Mouse (Mus musculus): ENCODE data around the gene Rab10. TPM values are rescaled to one million over a fixed set of nuclear protein-coding genes. Genes with fewer than 3 reads are reported as not detected.

Gene Rab10
- polyA plus RNA-seq (2012; rRNA removed): 21.6 and 28.2 TPM in 2 replicates

DNA sequence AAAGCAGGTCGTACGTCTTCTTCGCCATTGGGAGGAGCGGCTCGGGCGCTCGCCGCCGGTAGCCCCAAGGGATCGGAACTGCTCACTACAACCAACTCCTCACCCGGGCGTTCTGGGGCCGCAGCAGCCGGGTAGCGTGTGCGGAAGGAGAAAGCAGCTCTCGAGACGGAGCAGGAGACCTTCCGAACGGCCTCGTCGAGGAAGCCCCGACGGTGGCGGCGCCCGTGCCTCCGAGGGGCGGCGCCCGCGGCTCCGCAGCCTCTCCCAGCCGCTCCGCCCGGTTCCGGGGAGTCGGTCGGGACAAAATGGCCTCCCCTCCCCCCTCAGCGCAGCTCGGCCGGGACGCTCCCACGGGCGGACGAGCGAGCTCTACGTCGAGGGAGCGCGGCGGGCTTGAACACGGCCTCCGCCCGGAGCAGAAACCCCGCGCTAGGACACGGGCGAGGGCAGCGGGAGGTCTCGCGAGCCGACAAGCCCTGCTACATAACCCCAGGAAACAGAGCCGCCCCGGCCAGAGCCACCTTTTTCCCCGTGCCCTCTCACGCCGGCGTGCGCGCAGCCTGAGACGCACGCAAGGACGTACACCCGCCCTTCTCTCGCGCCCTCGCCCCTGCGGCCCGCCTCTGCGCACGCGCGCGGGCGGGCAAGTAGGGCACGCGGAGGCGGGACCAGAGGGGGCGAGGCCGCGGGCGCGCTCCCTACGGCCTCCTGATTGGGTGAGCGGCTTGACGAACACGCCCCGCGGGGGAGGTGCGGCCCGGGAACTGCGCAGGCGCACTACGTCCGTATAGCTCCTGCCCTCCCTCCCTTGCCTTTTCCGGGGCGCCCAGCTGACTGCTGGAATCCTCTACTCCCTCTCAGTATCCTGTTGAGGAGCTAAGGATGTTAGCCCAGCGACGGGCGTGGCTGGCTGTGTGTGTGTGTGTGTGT is at the start of gene Rab10:
Gene Rab10, minus strand, starts transcription at position 579 of the 930 bp plus-strand sequence.
- under 1% methylated on average over 109 of the region's 111 CpGs for WGBS
- peak; percentile 87 for DNase-seq (ENCODE audit: low read depth, low spot score)

DNA sequence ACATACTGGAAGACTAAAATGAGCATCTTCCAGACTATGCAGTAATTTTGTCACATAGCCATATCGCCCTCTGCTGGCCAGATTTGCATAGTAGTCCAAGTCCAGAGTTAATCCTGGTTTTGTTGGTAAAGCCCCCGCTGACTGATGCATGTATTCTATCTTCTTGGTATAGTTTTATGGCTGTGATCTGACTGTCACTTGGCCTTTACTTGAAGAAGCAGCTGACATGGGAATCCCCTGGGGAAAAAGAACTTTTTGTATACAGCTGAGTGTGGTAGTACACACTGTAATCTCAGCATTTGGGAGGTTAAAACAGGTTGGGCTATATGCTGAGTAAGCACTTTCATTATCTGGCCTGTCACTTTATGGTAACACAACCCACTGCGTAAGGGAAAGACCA is 49.5 kb upstream of the Rab10 start:
- DNase-seq (ENCODE audit: low read depth, low spot score): peak; percentile 37
- 17% methylated on average over 3 of the region's 3 CpGs for WGBS

DNA sequence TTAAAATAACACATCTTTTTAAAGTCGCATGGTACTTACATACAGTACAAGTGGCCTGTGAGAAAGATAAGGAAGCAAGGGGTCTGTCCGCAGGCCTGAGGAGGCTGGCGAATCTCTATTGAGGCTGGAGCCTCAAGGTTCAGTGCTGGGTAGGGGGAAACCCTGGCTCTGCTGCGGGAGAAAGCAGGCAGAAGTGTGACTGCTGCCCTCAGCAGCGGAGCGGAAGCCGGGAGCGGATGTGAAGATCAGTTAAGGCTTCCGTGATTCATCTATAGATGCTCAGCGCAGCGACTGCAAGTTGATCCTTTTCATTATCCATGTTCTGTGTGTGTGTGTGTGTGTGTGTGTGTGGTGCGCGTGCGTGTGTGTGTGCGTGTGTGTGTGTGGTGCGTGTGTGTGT is 47.1 kb upstream of the Rab10 start:
- WGBS: 64% methylated on average over 16 of the region's 16 CpGs
- DNase-seq (ENCODE audit: low read depth, low spot score): no peak

DNA sequence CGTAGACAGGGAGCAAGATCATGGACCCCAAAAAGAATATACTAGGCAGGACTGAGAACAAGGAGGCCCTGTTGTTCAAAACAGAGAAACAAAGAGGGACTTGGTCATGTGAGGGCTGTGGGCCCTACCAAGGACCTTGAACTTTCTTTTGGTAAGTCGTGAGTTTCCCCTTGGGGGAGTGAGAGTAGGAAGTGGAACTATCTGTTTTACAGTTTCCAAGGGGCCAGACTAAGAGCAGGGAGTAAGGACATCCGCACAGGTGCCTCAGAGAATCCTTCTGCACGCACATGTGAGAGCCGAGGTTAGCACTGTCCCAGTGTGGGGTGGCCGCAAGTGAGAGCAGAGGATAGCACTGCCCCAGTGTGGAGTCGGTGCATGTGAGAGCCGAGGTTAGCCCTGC is 45.3 kb upstream of the Rab10 start:
- DNase-seq (ENCODE audit: low read depth, low spot score): no peak
- 73% methylated on average over 8 of the region's 8 CpGs for WGBS

DNA sequence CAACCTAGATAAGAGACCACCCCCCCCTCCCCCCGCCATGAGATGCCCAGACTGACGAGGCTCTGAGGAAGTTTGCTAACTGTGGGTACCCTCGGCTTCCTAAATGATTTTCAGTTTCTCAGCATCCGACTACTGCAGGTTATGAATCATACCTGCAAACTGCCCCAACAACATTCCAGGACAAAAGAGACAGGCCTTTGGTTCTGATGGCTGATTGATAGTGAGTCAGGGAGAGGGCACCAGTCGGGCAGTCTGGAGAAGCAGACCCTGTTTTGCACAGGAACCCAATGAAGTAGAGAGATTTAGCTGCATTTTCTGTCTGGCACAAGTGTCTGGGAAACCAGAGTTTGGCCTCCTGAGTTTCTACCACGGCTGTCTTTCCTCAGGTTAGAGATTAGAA is 42.4 kb upstream of the Rab10 start:
- no peak for DNase-seq (ENCODE audit: low read depth, low spot score)
- 54% methylated on average over 6 of the region's 6 CpGs for WGBS

DNA sequence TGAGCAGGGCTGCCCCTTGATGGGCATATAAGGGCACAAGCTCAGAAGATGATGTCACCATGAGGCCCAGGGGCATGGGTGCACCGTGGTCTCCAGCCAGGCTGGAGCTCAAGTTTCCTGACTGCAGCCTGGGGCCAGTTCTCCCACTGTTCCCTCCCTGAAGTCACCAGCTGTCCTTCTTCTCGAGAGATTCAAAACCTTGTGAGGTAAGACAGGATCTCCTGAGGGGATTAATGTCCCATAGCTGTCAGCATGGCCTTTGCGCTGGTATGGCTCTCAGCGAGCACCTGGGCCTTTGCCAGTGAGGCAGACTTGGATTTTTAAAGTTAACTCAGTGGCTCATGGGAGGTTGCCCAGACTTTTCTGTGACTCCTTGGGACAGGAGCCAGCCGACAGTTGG is 40.4 kb upstream of the Rab10 start:
- WGBS: 62% methylated on average over 5 of the region's 5 CpGs
- no peak for DNase-seq (ENCODE audit: low read depth, low spot score)

DNA sequence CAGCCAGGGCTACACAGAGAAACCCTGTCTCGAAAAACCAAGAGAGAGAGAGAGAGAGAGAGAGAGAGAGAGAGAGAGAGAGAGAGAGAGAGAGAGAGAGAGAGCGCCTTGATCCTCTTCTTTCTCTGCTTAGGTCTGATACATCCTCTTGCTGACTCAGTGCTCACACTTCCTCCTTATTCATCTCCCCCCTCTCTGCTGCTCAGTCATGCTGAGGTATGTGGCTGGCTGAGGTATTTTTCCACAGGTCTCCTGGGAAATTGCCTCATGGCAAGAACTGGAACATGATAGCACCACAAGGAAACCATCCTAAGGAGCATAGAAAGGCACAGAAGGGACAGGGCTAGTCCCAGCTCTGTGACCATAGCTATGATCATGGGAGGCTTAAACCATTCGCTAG is 39.6 kb upstream of the Rab10 start:
- 79% methylated on average over 3 of the region's 3 CpGs for WGBS
- DNase-seq (ENCODE audit: low read depth, low spot score): no peak

DNA sequence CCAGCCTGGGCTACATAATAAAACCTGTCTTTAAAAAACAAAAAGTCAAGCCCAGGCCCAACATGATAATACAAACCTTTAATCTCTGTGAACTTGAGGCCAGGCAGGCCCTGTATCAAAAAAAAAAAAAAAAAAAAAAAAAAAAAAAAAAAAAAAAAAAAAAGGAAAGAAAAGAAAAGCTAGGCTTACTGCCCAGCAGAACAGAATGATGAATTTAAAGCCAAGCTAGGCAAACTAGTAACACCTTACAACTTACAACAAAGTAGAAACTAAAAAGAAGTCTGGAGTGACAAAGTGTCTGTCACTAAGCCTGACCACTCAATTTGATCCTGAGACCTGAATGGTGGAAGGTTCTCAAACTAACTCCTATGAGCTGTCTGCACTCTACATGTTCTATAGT is 37.9 kb upstream of the Rab10 start:
- DNase-seq (ENCODE audit: low read depth, low spot score): no peak

DNA sequence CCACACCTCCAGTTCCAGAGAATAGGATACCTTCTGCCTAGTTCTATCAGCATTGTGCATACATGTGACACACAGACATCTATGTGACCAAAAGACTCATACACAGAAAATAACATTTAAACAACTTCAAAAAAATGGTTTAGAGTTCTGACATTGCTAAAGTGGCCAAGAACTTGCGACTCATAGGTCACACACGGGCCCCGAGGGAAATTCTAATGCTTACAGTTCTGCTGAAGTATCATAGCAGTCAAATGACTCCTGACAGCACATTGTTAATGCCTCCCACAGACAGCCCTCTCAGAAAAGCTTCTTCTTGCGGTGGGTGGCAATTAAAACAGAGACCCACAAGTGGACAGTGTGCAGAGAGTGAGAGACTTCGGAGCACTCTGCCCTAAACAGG is 35.3 kb upstream of the Rab10 start:
- 83% methylated on average over 5 of the region's 5 CpGs for WGBS
- no peak for DNase-seq (ENCODE audit: low read depth, low spot score)

DNA sequence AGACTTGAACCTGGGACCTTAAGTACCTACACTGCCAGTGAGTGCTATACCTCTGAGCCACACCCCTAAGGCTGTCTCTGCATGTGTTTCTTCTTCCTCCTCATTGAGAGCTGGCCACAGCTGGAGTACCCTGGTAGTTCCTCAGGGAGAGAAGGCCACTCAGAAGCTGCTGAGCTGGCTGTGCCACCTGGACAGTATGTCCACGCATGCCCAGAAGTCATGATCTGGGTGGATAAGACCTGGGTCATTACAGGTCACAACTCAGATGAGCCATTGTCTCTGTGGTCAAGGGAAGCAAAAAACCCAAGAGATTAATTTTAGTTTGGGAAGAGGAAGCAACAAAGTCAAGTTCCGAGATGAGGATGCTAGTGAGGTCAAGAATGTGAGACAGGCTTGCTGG is 34.4 kb upstream of the Rab10 start:
- no peak for DNase-seq (ENCODE audit: low read depth, low spot score)
- 81% methylated on average over 2 of the region's 2 CpGs for WGBS

DNA sequence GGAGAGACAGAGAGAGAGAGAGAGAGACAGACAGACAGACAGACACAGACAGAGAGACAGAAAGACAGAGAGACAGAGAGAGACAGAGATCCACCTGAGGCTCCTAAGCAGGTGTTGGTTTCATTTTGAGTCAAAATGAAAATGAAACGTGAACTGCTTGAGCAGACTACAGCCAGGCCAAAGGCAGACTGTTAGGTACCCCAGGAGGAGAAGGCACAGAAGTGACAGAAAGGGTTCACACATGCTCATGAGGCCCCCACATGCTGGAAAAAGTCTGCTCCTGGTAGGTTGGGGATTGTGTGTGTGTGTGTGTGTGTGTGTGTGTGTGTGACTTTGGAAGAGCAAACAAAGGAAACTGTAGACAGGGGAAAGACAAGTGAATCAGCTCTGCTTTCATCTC is 29.2 kb upstream of the Rab10 start:
- DNase-seq (ENCODE audit: low read depth, low spot score): no peak
- 45% methylated on average over 1 of the region's 1 CpGs for WGBS

DNA sequence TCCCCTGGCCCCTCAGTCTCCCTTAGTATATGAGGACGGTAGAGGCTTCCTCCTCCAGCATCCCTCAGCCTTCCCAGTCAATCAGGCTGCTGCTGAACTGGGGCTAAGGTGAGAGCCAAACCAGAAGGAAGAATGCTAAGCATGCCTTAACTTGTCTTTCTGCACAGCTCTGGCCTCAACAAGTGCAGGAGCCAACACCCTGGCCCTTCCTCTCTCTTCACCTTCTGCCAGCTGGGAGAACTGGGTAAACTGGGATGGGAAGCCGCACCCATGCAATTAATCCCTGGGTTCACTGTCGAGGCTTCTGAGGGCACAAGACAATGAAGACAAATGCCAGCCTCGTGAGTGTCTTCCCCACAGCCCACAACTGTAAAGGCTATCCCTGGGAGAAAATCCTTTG is 19.9 kb upstream of the Rab10 start:
- WGBS: 50% methylated on average over 4 of the region's 4 CpGs

DNA sequence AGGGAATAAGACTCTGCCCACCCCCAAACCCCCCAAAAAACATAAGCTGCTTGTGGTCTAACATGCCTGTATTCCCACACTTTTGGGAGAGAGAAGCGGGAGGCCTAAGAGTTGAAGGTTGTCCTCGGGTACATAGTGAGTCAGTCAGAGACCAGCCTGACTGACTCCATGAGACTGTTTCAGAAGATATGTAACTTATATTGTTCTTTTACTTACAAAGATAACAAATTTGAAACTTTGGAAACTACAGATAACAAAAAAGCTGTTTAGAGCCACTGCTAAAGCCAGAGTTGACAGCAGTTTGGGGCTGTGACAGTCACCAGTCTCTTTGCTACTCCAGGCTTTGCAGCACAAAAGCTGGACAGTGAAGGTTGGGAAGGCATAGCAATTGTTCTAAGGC is 15.5 kb upstream of the Rab10 start:
- no peak for DNase-seq (ENCODE audit: low read depth, low spot score)
- WGBS: 76% methylated on average over 2 of the region's 2 CpGs

More for the DNA sequence above, 19.9 kb upstream of the Rab10 start:
- no peak for DNase-seq (ENCODE audit: low read depth, low spot score)

DNA sequence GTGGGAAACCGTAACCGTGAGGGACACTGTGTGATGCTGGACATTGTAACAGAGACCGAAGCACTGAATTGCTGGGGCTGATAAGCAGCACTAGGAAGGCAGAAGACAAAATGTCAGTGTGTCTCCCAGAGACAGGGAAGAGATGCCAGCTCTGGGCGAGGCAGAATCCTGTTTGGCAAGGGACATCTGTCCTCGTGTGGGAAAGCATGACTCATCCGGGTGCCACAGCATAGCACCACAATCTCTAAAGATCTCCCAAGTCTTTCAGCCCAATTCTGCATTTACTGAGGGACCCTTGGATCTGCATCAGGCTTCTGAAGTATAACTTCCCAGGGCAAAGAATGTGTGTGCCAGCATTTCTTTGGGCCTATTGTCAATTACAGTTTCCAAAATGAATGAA is 13.5 kb upstream of the Rab10 start:
- DNase-seq (ENCODE audit: low read depth, low spot score): no peak
- 50% methylated on average over 6 of the region's 6 CpGs for WGBS

DNA sequence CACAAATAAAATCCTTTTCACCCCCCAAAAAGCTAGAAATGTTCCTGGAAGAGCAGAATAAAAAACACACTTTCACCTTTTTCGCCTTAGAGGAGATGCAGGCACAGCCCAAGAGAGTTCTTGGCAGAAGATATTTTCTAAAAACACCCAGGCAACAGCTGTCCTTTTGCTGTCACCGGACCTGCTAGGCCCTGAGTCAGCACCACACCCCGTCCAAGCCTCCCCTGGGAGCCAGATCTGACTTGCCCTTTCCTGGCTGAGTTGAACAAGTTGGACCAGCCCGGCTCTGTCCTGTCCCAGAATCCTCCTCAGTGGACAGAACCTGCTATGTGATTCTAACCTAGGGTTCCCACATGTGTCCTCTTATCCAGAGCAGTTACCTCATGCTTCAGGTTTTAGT is 9.6 kb upstream of the Rab10 start:
- no peak for DNase-seq (ENCODE audit: low read depth, low spot score)

DNA sequence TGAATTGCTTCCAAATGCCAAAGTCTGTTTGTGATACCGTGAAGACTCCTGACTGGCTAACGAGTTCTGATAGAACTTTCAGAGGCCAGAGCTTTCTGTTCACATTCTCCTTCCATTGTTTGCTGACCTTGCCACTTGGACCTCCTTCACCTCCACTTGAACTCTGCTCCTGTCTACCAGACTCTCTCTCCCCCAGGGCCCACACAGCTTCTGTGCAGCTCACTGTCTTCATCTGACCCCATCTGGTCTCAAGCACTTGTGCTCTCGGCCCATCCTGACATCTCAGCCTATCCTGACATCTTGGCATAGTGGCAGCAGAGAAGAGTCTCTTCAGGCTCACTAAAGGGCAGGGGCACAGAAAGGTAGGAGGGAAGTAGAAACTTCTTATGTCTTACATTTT is 7.2 kb upstream of the Rab10 start:
- 47% methylated on average over 3 of the region's 3 CpGs for WGBS
- DNase-seq (ENCODE audit: low read depth, low spot score): no peak

More for the DNA sequence above, 9.6 kb upstream of the Rab10 start:
- WGBS: 44% methylated on average over 4 of the region's 4 CpGs

DNA sequence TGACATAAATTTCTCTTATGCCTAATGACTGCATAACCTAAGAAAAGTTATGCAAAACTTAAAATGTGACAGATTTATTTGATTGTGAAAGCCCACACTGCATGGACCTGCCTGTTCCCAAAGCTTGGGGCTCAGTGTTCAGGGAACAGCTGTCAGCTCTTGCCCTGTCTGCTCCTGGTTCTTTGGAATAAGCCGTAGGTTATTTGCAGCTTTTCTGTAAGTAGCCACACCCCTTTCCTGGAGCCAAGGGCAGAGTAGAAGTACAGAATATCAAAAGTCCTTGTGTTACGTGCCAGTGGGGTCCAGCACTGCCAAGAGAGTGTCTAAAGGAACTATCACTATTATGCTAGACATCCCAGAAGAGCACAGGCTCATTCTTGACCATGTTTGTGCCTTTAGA is 6.3 kb upstream of the Rab10 start:
- WGBS: 20% methylated on average over 2 of the region's 2 CpGs
- DNase-seq (ENCODE audit: low read depth, low spot score): no peak

DNA sequence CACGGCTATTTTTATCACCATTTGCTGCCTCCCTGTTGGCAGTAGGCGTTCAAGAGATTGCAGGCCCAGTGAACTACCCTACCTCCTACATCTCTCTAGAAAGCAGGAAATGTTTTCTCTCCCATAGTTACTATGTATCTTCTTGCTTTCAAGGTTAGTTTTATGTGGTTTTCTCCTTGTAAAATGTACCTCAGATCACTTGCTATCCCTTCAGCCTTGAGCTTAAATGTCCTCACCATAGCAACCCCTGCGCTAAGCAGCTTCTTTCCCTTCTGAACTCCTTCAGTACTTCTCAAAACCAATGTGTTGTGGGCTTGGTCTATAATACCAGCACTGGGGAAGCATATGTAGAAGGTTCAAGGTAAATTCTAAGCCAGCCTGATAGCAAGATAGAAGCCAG is 3.1 kb upstream of the Rab10 start:
- WGBS: 44% methylated on average over 3 of the region's 3 CpGs

DNA sequence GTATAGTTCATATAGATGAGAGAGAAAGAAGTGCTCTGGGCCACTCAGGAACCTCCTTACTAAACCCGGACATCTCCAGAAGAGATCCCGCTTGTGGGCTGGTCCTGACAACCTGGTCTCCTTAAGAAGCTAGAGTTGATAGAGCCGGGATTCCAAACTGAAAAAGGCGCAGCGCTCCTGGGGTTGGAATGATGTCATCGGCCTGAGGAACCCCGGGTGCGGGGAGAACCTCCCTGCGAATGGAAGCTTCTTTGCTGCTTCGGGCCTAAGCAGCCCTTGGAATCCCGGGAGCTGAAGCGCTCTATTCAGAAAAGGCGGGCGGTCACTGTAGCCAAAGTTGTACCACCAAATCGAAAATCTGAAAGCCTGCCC is 538 bp upstream of the Rab10 start:
- 3% methylated on average over 15 of the region's 15 CpGs for WGBS
- no peak for DNase-seq (ENCODE audit: low read depth, low spot score)

More for the DNA sequence above, 3.1 kb upstream of the Rab10 start:
- no peak for DNase-seq (ENCODE audit: low read depth, low spot score)

DNA sequence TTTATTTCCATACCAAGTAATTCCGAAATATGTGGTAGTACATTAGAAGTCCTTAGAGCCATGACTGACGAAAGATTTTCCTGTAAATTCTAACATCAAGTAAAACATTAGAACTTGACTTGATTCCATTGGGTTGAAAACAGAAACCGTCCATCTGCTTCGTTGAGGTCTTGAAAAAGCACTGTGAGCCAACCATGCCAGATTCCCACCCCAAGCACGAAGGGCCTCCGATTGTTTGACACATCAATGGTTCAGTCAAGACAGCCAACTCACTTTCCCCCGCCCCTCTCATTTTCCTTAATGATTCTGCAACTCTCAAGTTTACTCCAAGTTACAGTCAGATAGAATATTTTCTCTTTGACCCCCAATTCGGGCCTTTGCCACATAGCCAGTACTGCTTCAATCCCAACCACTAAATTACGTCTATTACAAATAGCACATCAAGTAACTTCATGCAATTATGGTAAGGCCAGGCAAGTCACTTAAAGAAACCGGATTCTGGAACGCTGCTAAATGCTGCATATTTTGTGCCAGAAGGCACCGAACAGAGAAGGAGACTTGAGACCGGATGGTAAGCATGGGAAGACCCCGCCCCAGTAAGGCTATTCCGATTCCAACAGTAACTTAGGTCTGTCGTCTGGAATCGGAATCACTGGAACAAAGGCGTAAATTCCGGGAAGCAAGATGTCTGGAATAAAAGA is 1.1 kb downstream of the Rab10 start:
- WGBS: under 1% methylated on average over 19 of the region's 19 CpGs
- DNase-seq (ENCODE audit: low read depth, low spot score): no peak

DNA sequence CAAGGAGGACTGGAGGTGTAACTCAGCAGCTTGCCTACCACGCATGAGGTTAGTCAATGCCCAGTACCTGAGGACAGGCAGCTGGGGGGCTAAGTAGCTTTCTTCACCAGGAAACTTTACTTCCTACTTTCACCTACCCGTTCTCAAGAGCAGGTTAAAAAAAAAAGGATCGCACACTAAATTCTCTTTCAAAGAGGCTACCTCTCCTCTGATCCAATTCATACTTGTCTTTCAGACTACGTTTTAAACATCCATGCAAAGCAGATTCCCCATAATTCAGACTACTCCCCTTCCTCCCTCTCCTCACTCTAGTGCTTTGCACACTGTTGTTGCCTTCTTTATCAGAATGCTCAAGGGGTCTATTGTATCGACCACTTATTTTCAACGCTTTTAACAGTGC is 2.2 kb downstream of the Rab10 start:
- no peak for DNase-seq (ENCODE audit: low read depth, low spot score)
- 6% methylated on average over 6 of the region's 6 CpGs for WGBS

All from large intestine, adult 2 months (tissue).